8 mouse cellular contexts compared by ENCODE assay signal in the genomic region with DNA sequence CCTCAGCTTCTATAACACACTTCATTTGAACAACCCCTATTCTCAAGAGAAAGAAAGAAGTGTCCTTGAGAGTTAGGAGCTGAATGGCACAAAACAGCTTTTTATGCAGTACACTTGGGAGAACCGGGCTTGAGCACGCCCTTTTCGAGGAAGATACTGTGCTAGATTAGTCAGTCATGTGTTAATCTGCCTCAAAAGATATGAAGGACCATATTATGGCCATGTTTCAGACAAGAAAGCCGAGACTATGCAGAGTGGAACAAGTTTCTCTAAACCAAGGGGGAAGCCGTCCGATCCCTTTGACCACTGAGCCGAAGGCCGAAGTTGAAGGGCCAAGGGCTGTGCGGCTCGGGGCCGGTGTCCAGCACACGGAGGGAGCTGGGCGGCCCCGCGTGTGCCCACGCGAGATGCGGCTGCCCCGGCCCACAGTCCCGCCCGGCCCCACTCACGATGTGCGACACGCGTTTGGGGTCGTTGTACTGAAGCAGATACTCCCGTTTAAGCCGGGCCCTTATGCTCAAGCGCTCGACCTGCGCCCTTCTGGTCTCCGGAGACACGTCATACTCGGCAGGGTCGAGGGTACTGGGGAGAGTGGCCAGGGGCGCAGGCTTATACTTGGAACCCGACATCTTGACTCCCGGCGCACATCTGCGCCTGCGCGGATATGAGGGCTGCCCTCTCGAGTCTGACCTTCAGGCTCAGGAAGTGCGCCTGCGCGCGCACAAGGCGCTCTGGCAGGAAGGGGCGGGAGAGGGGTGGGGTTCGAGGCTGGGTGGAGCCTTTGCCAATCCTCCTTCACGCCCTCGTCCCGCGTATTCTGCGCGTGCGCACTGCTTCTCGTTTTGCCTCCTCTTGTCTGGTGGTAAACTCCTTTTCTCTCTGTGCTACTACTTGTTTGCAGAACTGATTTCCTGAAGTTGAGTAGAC. TPM values are rescaled to one million over a fixed set of nuclear protein-coding genes. Genes with fewer than 3 reads are reported as not detected.
DNase-seq lines count a peak whose midpoint lies in the region; ATAC-seq and TF ChIP-seq lines count a peak whose summit lies in the region.

A gene (minus strand): TSS at position 723 of the 927 bp plus-strand sequence.

- WGBS in forebrain, embryonic 13.5 days, result under 1% methylated on average over 55 of the region's 58 CpGs
- under 1% methylated on average over 57 of the region's 58 CpGs for WGBS in large intestine, adult 2 months
- WGBS in liver, postnatal 0 days (ENCODE audit: insufficient replicate concordance), result under 1% methylated on average over 48 of the region's 58 CpGs
- WGBS in neural tube, embryonic 14.5 days, result under 1% methylated on average over 51 of the region's 58 CpGs

- no peaks in the 10 kb centered on the region for H3K9me3 ChIP-seq in ES-Bruce4 (replicated peaks; ENCODE audit: control insufficient read depth, insufficient read depth, low read length, poor library complexity, severe bottlenecking)
- no peaks in the 10 kb centered on the region for H3K9me3 ChIP-seq in forebrain, embryonic 13.5 days (replicated peaks)
- no peaks in the 10 kb centered on the region for H3K9me3 ChIP-seq in liver, postnatal 0 days (ENCODE audit: low read length)
- no peaks in the 10 kb centered on the region for H3K9me3 ChIP-seq in neural tube, embryonic 14.5 days (ENCODE audit: control insufficient read depth, low read length)

- H3K36me3 ChIP-seq in ES-Bruce4 (ENCODE audit: control insufficient read depth, insufficient read depth, low read length, poor library complexity, severe bottlenecking), result peaks cover 1% of the 10 kb centered on the region; the same call in 1 of the 2 replicates
- no peaks in the 10 kb centered on the region for H3K36me3 ChIP-seq in forebrain, embryonic 13.5 days (ENCODE audit: poor library complexity, severe bottlenecking)
- no peaks in the 10 kb centered on the region for H3K36me3 ChIP-seq in liver, postnatal 0 days (replicated peaks; ENCODE audit: insufficient read depth, low read length)
- H3K36me3 ChIP-seq in neural tube, embryonic 14.5 days (ENCODE audit: control insufficient read depth, insufficient read depth, low read length), result no peaks in the 10 kb centered on the region

- no peaks in the 10 kb centered on the region for H3K4me1 ChIP-seq in ES-Bruce4 (ENCODE audit: control insufficient read depth, insufficient read depth, low read length)
- peaks cover 25% of the 10 kb centered on the region for H3K4me1 ChIP-seq in forebrain, embryonic 13.5 days
- H3K4me1 ChIP-seq in liver, postnatal 0 days (ENCODE audit: insufficient read depth), result peaks cover 30% of the 10 kb centered on the region
- peaks cover 13% of the 10 kb centered on the region for H3K4me1 ChIP-seq in neural tube, embryonic 14.5 days (ENCODE audit: control insufficient read depth, insufficient read depth, low read length)

- H3K9ac ChIP-seq in ES-Bruce4 (ENCODE audit: low read depth, poor library complexity, severe bottlenecking), result peak within 1 kb of the TSS; percentile 91
- peak within 1 kb of the TSS; percentile 93 for H3K9ac ChIP-seq in forebrain, embryonic 13.5 days
- peak within 1 kb of the TSS; percentile 94 for H3K9ac ChIP-seq in liver, postnatal 0 days (replicated peaks)
- H3K9ac ChIP-seq in neural tube, embryonic 14.5 days (replicated peaks; ENCODE audit: low read depth, low read length), result peak within 1 kb of the TSS; percentile 60

- peak; percentile 90 for ATAC-seq in cerebellum, adult (ENCODE audit: insufficient number of reproducible peaks, low FRiP score, low TSS enrichment)
- peak; percentile 95 for ATAC-seq in forebrain, embryonic 13.5 days
- peak; percentile 98 for ATAC-seq in liver, postnatal 0 days
- ATAC-seq in neural tube, embryonic 14.5 days (ENCODE audit: low read depth), result peak; percentile 95

- peak; percentile 28; the same call in 1 of the 2 replicates for TF ChIP-seq EP300 in ES-Bruce4 (IDR thresholded peaks at IDR 0.05; ENCODE audit: insufficient read depth, low read depth, low read length)
- no peak for TF ChIP-seq EP300 in liver, postnatal 0 days (IDR thresholded peaks at IDR 0.05; ENCODE audit: low read depth)

- intact Hi-C loops in heart, postnatal 10 days (cut with DNase I), result loop anchor here (5.0 kb wide), 1 partner anchor 117 kb away; a partner anchor contains a TSS

- peak within 1 kb of the TSS; percentile 62 for H3K4me2 ChIP-seq in forebrain, embryonic 13.5 days
- peak within 1 kb of the TSS; percentile 88 for H3K4me2 ChIP-seq in liver, postnatal 0 days (ENCODE audit: low read depth, low read length)
- H3K4me2 ChIP-seq in neural tube, embryonic 14.5 days (ENCODE audit: low read depth, low read length), result peak within 1 kb of the TSS; percentile 75

- peak; percentile 96 to 98 for DNase-seq in heart, postnatal 10 days
- peak; percentile 96 for DNase-seq in large intestine, adult 2 months (ENCODE audit: low read depth, low spot score)
- peak; percentile 99 for DNase-seq in liver, postnatal 0 days
- DNase-seq in testis, postnatal 10 days (ENCODE audit: low spot score), result peak; percentile 96

- H3K27ac ChIP-seq in ES-Bruce4 (ENCODE audit: insufficient read depth, low read length), result peak within 1 kb of the TSS; percentile 74
- H3K27ac ChIP-seq in forebrain, embryonic 13.5 days, result peak within 1 kb of the TSS; percentile 65
- H3K27ac ChIP-seq in liver, postnatal 0 days (ENCODE audit: low read depth), result peak within 1 kb of the TSS; percentile 91
- H3K27ac ChIP-seq in neural tube, embryonic 14.5 days (ENCODE audit: low read depth, low read length), result peak within 1 kb of the TSS; percentile 55

- H3K4me3 ChIP-seq in ES-Bruce4 (ENCODE audit: low read depth, low read length), result peak within 1 kb of the TSS; percentile 98
- H3K4me3 ChIP-seq in forebrain, embryonic 13.5 days, result peak within 1 kb of the TSS; percentile 67
- peak within 1 kb of the TSS; percentile 82 for H3K4me3 ChIP-seq in liver, postnatal 0 days (ENCODE audit: low read depth, low read length)
- peak within 1 kb of the TSS; percentile 54 for H3K4me3 ChIP-seq in neural tube, embryonic 14.5 days (ENCODE audit: low read depth, low read length)

- no peak for TF ChIP-seq CTCF in ES-Bruce4 (IDR thresholded peaks at IDR 0.05; ENCODE audit: low read depth, low read length)
- no peak for TF ChIP-seq CTCF in liver, postnatal 0 days (IDR thresholded peaks at IDR 0.05; ENCODE audit: low read depth)

- H3K27me3 ChIP-seq in ES-Bruce4 (ENCODE audit: control insufficient read depth, insufficient read depth, low read length, poor library complexity, severe bottlenecking), result no peaks in the 10 kb centered on the region
- H3K27me3 ChIP-seq in forebrain, embryonic 13.5 days, result no peaks in the 10 kb centered on the region
- H3K27me3 ChIP-seq in liver, postnatal 0 days (ENCODE audit: insufficient read depth, low read length), result no peaks in the 10 kb centered on the region
- no peaks in the 10 kb centered on the region for H3K27me3 ChIP-seq in neural tube, embryonic 14.5 days (ENCODE audit: control insufficient read depth, insufficient read depth, low read length)

- TF ChIP-seq POLR2A in ES-Bruce4 (IDR thresholded peaks at IDR 0.05; ENCODE audit: insufficient read depth, low read length), result peak; percentile 16

RNA-seq across cellular contexts. Expression of the gene that starts here (rescaled TPM):
- polyA plus RNA-seq in ES-Bruce4 (2011; ENCODE audit: insufficient read depth, insufficient read length, low read depth, missing spikeins), result 79.1 and 93.9 TPM in 2 replicates
- 59.4 and 75.9 TPM in 2 replicates for polyA plus RNA-seq in forebrain, embryonic 13.5 days (2015; fragmentation: Nextera tagmentation; extraction: Ambion mirVana)
- 100 to 1,000 TPM; 124 to 128 TPM for total RNA-seq in heart, postnatal 10 days (2021)
- polyA plus RNA-seq in large intestine, adult 2 months (2012; rRNA removed), result 81.3 and 110 TPM in 2 replicates
- 67.3 and 77.7 TPM in 2 replicates for polyA plus RNA-seq in liver, postnatal 0 days (2015; fragmentation: Nextera tagmentation; extraction: Ambion mirVana)
- 69.3 and 73.0 TPM in 2 replicates for polyA plus RNA-seq in neural tube, embryonic 14.5 days (2014; fragmentation: Nextera tagmentation; extraction: Ambion mirVana)

Comparison
In these comparisons a context has a peak if more than half of its experiments do, and no peak if none do; other contexts are left out.
1. Peak in every context shown above with its lines: DNase-seq, ATAC-seq, H3K4me3 ChIP-seq and H3K27ac ChIP-seq.